Mouse (Mus musculus): ENCODE measurements at regions not wholly inside any gene's neighbourhood (a gene's known extent, or its start where the extent isn't known, plus 50 kb on each side); places are given as distances from the start of the nearest gene placed in this dataset.

- Histone ChIP-seq H3K36me3 (no peaks in the 10 kb centered on the region), H3K4me3 (replicated peaks) (no peak overlapping the region), H3K4me1 (no peaks in the 10 kb centered on the region), H3K4me2 (no peak overlapping the region), H3K27ac (no peak overlapping the region), H3K27me3 (no peaks in the 10 kb centered on the region), H3K9me3 (replicated peaks) (no peaks in the 10 kb centered on the region), H3K9ac (no peak overlapping the region)
- ATAC-seq (replicated peaks; ENCODE audit: low FRiP score), result no peak
- 63% methylated on average over 1 of the region's 1 CpGs for WGBS
Observed at GRCm38 (mm10) chr11:38886466-38886865, 1650.7 kb upstream of the Tenm2 start.

- H3K27ac ChIP-seq, result no peak overlapping the region
- no peak overlapping the region for H3K9ac ChIP-seq
- H3K36me3 ChIP-seq, result no peaks in the 10 kb centered on the region
- no peak overlapping the region for H3K4me2 ChIP-seq
- 24% methylated on average over 9 of the region's 9 CpGs for WGBS
- no peaks in the 10 kb centered on the region for H3K4me1 ChIP-seq
- no peak for ATAC-seq (replicated peaks; ENCODE audit: low FRiP score)
- H3K27me3 ChIP-seq, result no peaks in the 10 kb centered on the region
- no peak overlapping the region for H3K4me3 ChIP-seq (replicated peaks)
- no peaks in the 10 kb centered on the region for H3K9me3 ChIP-seq (replicated peaks)
Observed at GRCm38 (mm10) chr11:38861622-38862345, 1626.0 kb upstream of the Tenm2 start.

- 30% methylated on average over 9 of the region's 9 CpGs for WGBS
- Histone ChIP-seq H3K4me2 (no peak overlapping the region), H3K9me3 (replicated peaks) (no peaks in the 10 kb centered on the region), H3K9ac (no peak overlapping the region), H3K36me3 (no peaks in the 10 kb centered on the region), H3K27ac (no peak overlapping the region), H3K4me1 (no peaks in the 10 kb centered on the region), H3K27me3 (no peaks in the 10 kb centered on the region), H3K4me3 (replicated peaks) (no peak overlapping the region)
- peak; percentile 98 for ATAC-seq (replicated peaks; ENCODE audit: low FRiP score)
Observed at GRCm38 (mm10) chr11:38856645-38857044, 1620.9 kb upstream of the Tenm2 start.

DNA sequence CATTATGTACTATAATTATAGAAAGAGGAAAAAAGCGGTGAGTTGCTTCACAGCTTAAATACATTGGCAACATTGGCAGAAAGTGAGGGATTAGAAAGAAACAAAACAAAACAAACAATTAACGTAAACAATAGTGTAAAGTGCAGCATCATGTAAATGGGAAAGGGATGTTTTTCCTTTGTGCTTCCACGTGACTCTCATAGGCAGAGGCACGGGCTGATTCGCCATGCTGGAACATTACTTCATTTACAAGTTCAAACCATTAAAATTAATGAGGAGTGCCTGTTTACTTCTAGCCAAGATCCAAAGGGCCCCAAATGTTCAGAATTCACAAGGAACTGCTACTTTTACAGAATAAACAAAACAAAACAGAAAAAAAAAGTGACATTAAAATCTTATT is 1593.4 kb upstream of the Tenm2 start:
- Histone ChIP-seq H3K36me3 (no peaks in the 10 kb centered on the region), H3K9me3 (replicated peaks) (no peaks in the 10 kb centered on the region), H3K4me2 (no peak overlapping the region), H3K9ac (no peak overlapping the region), H3K27me3 (no peaks in the 10 kb centered on the region), H3K4me3 (replicated peaks) (no peak overlapping the region), H3K27ac (no peak overlapping the region), H3K4me1 (no peaks in the 10 kb centered on the region)
- 63% methylated on average over 5 of the region's 5 CpGs for WGBS
- ATAC-seq (replicated peaks; ENCODE audit: low FRiP score), result no peak

- Histone ChIP-seq H3K36me3 (no peaks in the 10 kb centered on the region), H3K27me3 (no peaks in the 10 kb centered on the region), H3K9me3 (replicated peaks) (no peaks in the 10 kb centered on the region), H3K4me1 (no peaks in the 10 kb centered on the region), H3K4me2 (no peak overlapping the region), H3K4me3 (replicated peaks) (no peak overlapping the region), H3K9ac (no peak overlapping the region), H3K27ac (no peak overlapping the region)
- no peak for ATAC-seq (replicated peaks; ENCODE audit: low FRiP score)
- 76% methylated on average over 2 of the region's 2 CpGs for WGBS
Observed at GRCm38 (mm10) chr11:38828375-38828774, 1592.6 kb upstream of the Tenm2 start.

GRCm38 (mm10) chr11:38825172-38825753 is 1589.5 kb upstream of the Tenm2 start:
- H3K4me3 ChIP-seq (replicated peaks), result no peak overlapping the region
- 0 out of 2 replicates have a peak overlapping the region, but pooled peaks have one; percentile 22 for H3K27ac ChIP-seq
- WGBS, result 49% methylated on average over 1 of the region's 1 CpGs
- H3K4me1 ChIP-seq, result no peaks in the 10 kb centered on the region
- no peak overlapping the region for H3K9ac ChIP-seq
- no peak overlapping the region for H3K4me2 ChIP-seq
- no peaks in the 10 kb centered on the region for H3K36me3 ChIP-seq
- H3K27me3 ChIP-seq, result no peaks in the 10 kb centered on the region
- ATAC-seq (replicated peaks; ENCODE audit: low FRiP score), result peak; percentile 70
- H3K9me3 ChIP-seq (replicated peaks), result no peaks in the 10 kb centered on the region

- Histone ChIP-seq H3K27me3 (no peaks in the 10 kb centered on the region), H3K27ac (no peak overlapping the region), H3K36me3 (no peaks in the 10 kb centered on the region), H3K9me3 (replicated peaks) (no peaks in the 10 kb centered on the region), H3K4me3 (replicated peaks) (no peak overlapping the region), H3K4me1 (no peaks in the 10 kb centered on the region), H3K9ac (no peak overlapping the region), H3K4me2 (no peak overlapping the region)
- WGBS, result 81% methylated on average over 3 of the region's 3 CpGs
- ATAC-seq (replicated peaks; ENCODE audit: low FRiP score), result no peak
Observed at GRCm38 (mm10) chr11:38818141-38818540, 1582.4 kb upstream of the Tenm2 start.

GRCm38 (mm10) chr11:38783548-38783947 is 1547.8 kb upstream of the Tenm2 start:
- H3K27me3 ChIP-seq, result no peaks in the 10 kb centered on the region
- no peak overlapping the region for H3K4me3 ChIP-seq (replicated peaks)
- no peaks in the 10 kb centered on the region for H3K4me1 ChIP-seq
- H3K27ac ChIP-seq, result no peak overlapping the region
- H3K36me3 ChIP-seq, result no peaks in the 10 kb centered on the region
- no peak for ATAC-seq (replicated peaks; ENCODE audit: low FRiP score)
- H3K4me2 ChIP-seq, result no peak overlapping the region
- no peak overlapping the region for H3K9ac ChIP-seq
- WGBS, result 66% methylated on average over 4 of the region's 4 CpGs
- H3K9me3 ChIP-seq (replicated peaks), result no peaks in the 10 kb centered on the region

GRCm38 (mm10) chr11:38779585-38779984 is 1543.8 kb upstream of the Tenm2 start:
- Histone ChIP-seq H3K9ac (no peak overlapping the region), H3K4me3 (replicated peaks) (no peak overlapping the region), H3K36me3 (no peaks in the 10 kb centered on the region), H3K9me3 (replicated peaks) (no peaks in the 10 kb centered on the region), H3K27me3 (no peaks in the 10 kb centered on the region), H3K4me2 (no peak overlapping the region), H3K4me1 (no peaks in the 10 kb centered on the region), H3K27ac (no peak overlapping the region)
- 67% methylated on average over 1 of the region's 1 CpGs for WGBS
- ATAC-seq (replicated peaks; ENCODE audit: low FRiP score), result no peak

DNA sequence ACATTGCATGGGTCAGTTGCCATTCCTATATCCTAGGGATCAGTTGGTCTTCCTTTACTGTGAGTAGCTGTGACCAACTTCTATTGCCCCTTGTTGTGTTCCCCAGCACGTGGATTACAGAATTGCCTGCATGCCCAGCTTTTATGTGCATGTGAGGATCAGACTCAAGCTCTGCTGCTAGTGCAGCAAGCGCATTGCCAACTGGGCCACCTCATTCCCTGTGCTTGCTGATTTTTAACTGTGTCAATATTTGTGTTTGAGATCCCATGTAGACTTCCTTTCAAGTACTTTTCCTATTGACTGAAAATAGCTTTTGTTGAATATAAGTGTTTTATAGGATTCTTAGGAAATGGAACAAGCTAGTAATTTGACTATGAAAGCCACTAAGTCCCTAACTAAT is 1526.5 kb upstream of the Tenm2 start:
- Histone ChIP-seq H3K4me2 (no peak overlapping the region), H3K36me3 (no peaks in the 10 kb centered on the region), H3K9ac (no peak overlapping the region), H3K4me1 (no peaks in the 10 kb centered on the region), H3K27me3 (no peaks in the 10 kb centered on the region), H3K4me3 (replicated peaks) (no peak overlapping the region), H3K27ac (no peak overlapping the region), H3K9me3 (replicated peaks) (no peaks in the 10 kb centered on the region)
- 71% methylated on average over 2 of the region's 2 CpGs for WGBS
- ATAC-seq (replicated peaks; ENCODE audit: low FRiP score), result no peak

- Histone ChIP-seq H3K4me3 (replicated peaks) (no peak overlapping the region), H3K36me3 (no peaks in the 10 kb centered on the region), H3K27me3 (no peaks in the 10 kb centered on the region), H3K4me1 (no peaks in the 10 kb centered on the region), H3K27ac (no peak overlapping the region), H3K9ac (no peak overlapping the region), H3K4me2 (no peak overlapping the region), H3K9me3 (replicated peaks) (no peaks in the 10 kb centered on the region)
- 42% methylated on average over 3 of the region's 3 CpGs for WGBS
- 0 out of 2 replicates have a peak, but pooled peaks have one; percentile 54 for ATAC-seq (replicated peaks; ENCODE audit: low FRiP score)
Observed at GRCm38 (mm10) chr11:38747549-38747948, 1511.8 kb upstream of the Tenm2 start.

DNA sequence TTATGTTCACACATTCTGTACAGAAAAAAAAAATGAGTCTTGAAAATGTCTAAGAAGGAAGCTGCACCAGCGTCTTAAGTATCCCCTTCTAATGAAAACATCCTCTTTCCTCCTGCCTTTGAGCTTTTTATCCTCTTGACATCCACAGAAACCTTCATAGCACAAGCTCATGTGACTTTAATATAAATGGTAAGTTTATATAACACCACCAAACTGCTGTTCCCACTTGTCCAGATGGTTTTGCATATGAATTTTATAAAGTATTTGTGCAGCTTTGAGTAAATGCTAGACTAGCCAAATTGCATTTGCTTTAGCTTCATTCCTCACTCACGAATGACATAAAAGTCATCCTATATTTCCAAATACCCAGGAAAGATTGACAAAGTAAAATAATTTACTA is 1493.3 kb upstream of the Tenm2 start:
- no peak for ATAC-seq (replicated peaks; ENCODE audit: low FRiP score)

GRCm38 (mm10) chr11:38715697-38716096 is 1479.9 kb upstream of the Tenm2 start:
- no peak for ATAC-seq (replicated peaks; ENCODE audit: low FRiP score)
- no peak overlapping the region for H3K9ac ChIP-seq
- no peak overlapping the region for H3K27ac ChIP-seq
- no peaks in the 10 kb centered on the region for H3K9me3 ChIP-seq (replicated peaks)
- H3K4me1 ChIP-seq, result no peaks in the 10 kb centered on the region
- no peak overlapping the region for H3K4me3 ChIP-seq (replicated peaks)
- H3K27me3 ChIP-seq, result no peaks in the 10 kb centered on the region
- no peak overlapping the region for H3K4me2 ChIP-seq
- H3K36me3 ChIP-seq, result no peaks in the 10 kb centered on the region
- 55% methylated on average over 3 of the region's 3 CpGs for WGBS

More for the DNA sequence above, 1493.3 kb upstream of the Tenm2 start:
- H3K9ac ChIP-seq, result no peak overlapping the region
- no peak overlapping the region for H3K27ac ChIP-seq
- H3K4me3 ChIP-seq (replicated peaks), result no peak overlapping the region
- 59% methylated on average over 2 of the region's 2 CpGs for WGBS
- no peaks in the 10 kb centered on the region for H3K4me1 ChIP-seq
- no peaks in the 10 kb centered on the region for H3K9me3 ChIP-seq (replicated peaks)
- no peaks in the 10 kb centered on the region for H3K36me3 ChIP-seq
- no peaks in the 10 kb centered on the region for H3K27me3 ChIP-seq
- no peak overlapping the region for H3K4me2 ChIP-seq
